Mouse (Mus musculus) cerebellum, postnatal 4 days (tissue): Measurements from ENCODE around the gene Gm5134.
A peak's percentile ranks its signal among the peaks of the same experiment; 100 is the strongest.

Source experiments
- DNase-seq, 2 experiments: peaks; one replicate each; pipeline ENCODE4 v3.0.0; 2022; ENCODE audit warnings: low spot score in 2 of 2, mixed read lengths in 1 of 2

Gene Gm5134

GRCm38 (mm10) chr10:75939481-75940234, 14.7 kb upstream of the Gm5134 start:
- no peak for DNase-seq

- no peak for DNase-seq
Observed at GRCm38 (mm10) chr10:75940520-75940919, 13.8 kb upstream of the Gm5134 start, which contains the start of gene Gm867. Gene Gm867, minus strand, starts transcription at chr10:75940672.

- no peak for DNase-seq
Observed at GRCm38 (mm10) chr10:75941042-75941824, 13.1 kb upstream of the Gm5134 start.

- no peak for DNase-seq
Observed at GRCm38 (mm10) chr10:75942736-75943477, 11.4 kb upstream of the Gm5134 start, which contains the start of gene Vpreb3. Gene Vpreb3, plus strand, starts transcription at chr10:75943057.

GRCm38 (mm10) chr10:75944066-75944772, 10.1 kb upstream of the Gm5134 start:
- no peak for DNase-seq

- DNase-seq: no peak
Observed at GRCm38 (mm10) chr10:75945213-75945612, 9.1 kb upstream of the Gm5134 start.

- DNase-seq: no peak
Observed at GRCm38 (mm10) chr10:75945896-75946295, 8.4 kb upstream of the Gm5134 start.

GRCm38 (mm10) chr10:75948079-75948478, 6.2 kb upstream of the Gm5134 start:
- DNase-seq: no peak

- DNase-seq: no peak
Observed at GRCm38 (mm10) chr10:75949053-75950045, 5.0 kb upstream of the Gm5134 start.

- no peak for DNase-seq
Observed at GRCm38 (mm10) chr10:75950791-75951210, 3.5 kb upstream of the Gm5134 start.

GRCm38 (mm10) chr10:75951424-75952050, 2.8 kb upstream of the Gm5134 start:
- peak in 1 of 2 experiments; percentile 56 for DNase-seq

- DNase-seq: no peak
Observed at GRCm38 (mm10) chr10:75973846-75974245, 19.5 kb downstream of the Gm5134 start.

GRCm38 (mm10) chr10:75975216-75975615, 20.9 kb downstream of the Gm5134 start:
- DNase-seq: no peak

GRCm38 (mm10) chr10:75978119-75978834, 24.0 kb downstream of the Gm5134 start:
- DNase-seq: peak in 1 of 2 experiments; percentile 9

- DNase-seq: no peak
Observed at GRCm38 (mm10) chr10:75978835-75979157, 24.5 kb downstream of the Gm5134 start.

GRCm38 (mm10) chr10:75979432-75979831, 25.1 kb downstream of the Gm5134 start:
- no peak for DNase-seq

GRCm38 (mm10) chr10:75990430-75991042, 36.2 kb downstream of the Gm5134 start:
- DNase-seq: no peak

GRCm38 (mm10) chr10:75993616-75994240, 39.4 kb downstream of the Gm5134 start:
- no peak for DNase-seq
